Mouse (Mus musculus): ENCODE results near the gene Junb. TPM values are rescaled to one million over a fixed set of nuclear protein-coding genes. Genes with fewer than 3 reads are reported as not detected.

Junb gene
- polyA plus RNA-seq, 1 experiment: 158 TPM

- Histone ChIP-seq H3K79me2 (ENCODE audit: control insufficient read depth, insufficient read depth) (no peaks in the 10 kb centered on the region), H3K4me3 (ENCODE audit: insufficient read depth, poor library complexity, severe bottlenecking) (no peak within 1 kb of the TSS), H3ac (ENCODE audit: control insufficient read depth, insufficient read length, low read depth) (peak within 1 kb of the TSS; percentile 24), H3K79me3 (ENCODE audit: low read depth) (no peaks in the 10 kb centered on the region), H3K27me3 (ENCODE audit: control insufficient read depth, insufficient read depth, insufficient read length) (peaks cover 47% of the 10 kb centered on the region), H3K36me3 (ENCODE audit: control insufficient read depth, insufficient read depth) (no peaks in the 10 kb centered on the region)
- no peak for TF ChIP-seq CEBPB (IDR thresholded peaks at IDR 0.05; ENCODE audit: low read depth)
- TF ChIP-seq USF1 (IDR thresholded peaks at IDR 0.05; ENCODE audit: low read depth): no peak
- TF ChIP-seq MAX (IDR thresholded peaks at IDR 0.05): no peak
- no peak for TF ChIP-seq CTCF (IDR thresholded peaks at IDR 0.05; ENCODE audit: control insufficient read depth, insufficient read depth, insufficient read length)
- no peak for TF ChIP-seq MYOG (IDR thresholded peaks at IDR 0.05; ENCODE audit: control insufficient read depth, extremely low read depth, insufficient read length)
Observed at GRCm38 (mm10) chr8:84946528-84947240, 31.8 kb downstream of the Junb start, which contains the start of gene Rtbdn. Rtbdn (plus strand) TSS chr8:84946991.

GRCm38 (mm10) chr8:84945633-84946527, 32.6 kb downstream of the Junb start:
- H3K79me3 ChIP-seq (ENCODE audit: low read depth): no peaks in the 10 kb centered on the region
- peak overlapping the region; percentile 24 for H3ac ChIP-seq (ENCODE audit: control insufficient read depth, insufficient read length, low read depth)
- H3K36me3 ChIP-seq (ENCODE audit: control insufficient read depth, insufficient read depth): no peaks in the 10 kb centered on the region
- no peak overlapping the region for H3K4me3 ChIP-seq (ENCODE audit: insufficient read depth, poor library complexity, severe bottlenecking)
- TF ChIP-seq CEBPB (IDR thresholded peaks at IDR 0.05; ENCODE audit: low read depth) (no peak), CTCF (IDR thresholded peaks at IDR 0.05; ENCODE audit: control insufficient read depth, insufficient read depth, insufficient read length) (no peak), FOSL1 (IDR thresholded peaks at IDR 0.05; ENCODE audit: insufficient read depth, low read length, poor library complexity, severe bottlenecking) (no peak), MYOD1 (IDR thresholded peaks at IDR 0.05; ENCODE audit: control insufficient read depth, insufficient read length, low read depth) (no peak), MAX (IDR thresholded peaks at IDR 0.05) (no peak), USF1 (IDR thresholded peaks at IDR 0.05; ENCODE audit: low read depth) (no peak), MYOG (IDR thresholded peaks at IDR 0.05; ENCODE audit: control insufficient read depth, extremely low read depth, insufficient read length) (no peak)
- H3K79me2 ChIP-seq (ENCODE audit: control insufficient read depth, insufficient read depth): no peaks in the 10 kb centered on the region
- peaks cover 42% of the 10 kb centered on the region for H3K27me3 ChIP-seq (ENCODE audit: control insufficient read depth, insufficient read depth, insufficient read length)

GRCm38 (mm10) chr8:84945235-84945632, 33.3 kb downstream of the Junb start:
- no peak overlapping the region for H3ac ChIP-seq (ENCODE audit: control insufficient read depth, insufficient read length, low read depth)
- peaks cover 37% of the 10 kb centered on the region for H3K27me3 ChIP-seq (ENCODE audit: control insufficient read depth, insufficient read depth, insufficient read length)
- H3K79me2 ChIP-seq (ENCODE audit: control insufficient read depth, insufficient read depth): no peaks in the 10 kb centered on the region
- no peaks in the 10 kb centered on the region for H3K79me3 ChIP-seq (ENCODE audit: low read depth)
- TF ChIP-seq MYOG (IDR thresholded peaks at IDR 0.05; ENCODE audit: control insufficient read depth, extremely low read depth, insufficient read length) (no peak), FOSL1 (IDR thresholded peaks at IDR 0.05; ENCODE audit: insufficient read depth, low read length, poor library complexity, severe bottlenecking) (no peak), MYOD1 (IDR thresholded peaks at IDR 0.05; ENCODE audit: control insufficient read depth, insufficient read length, low read depth) (no peak), MAX (IDR thresholded peaks at IDR 0.05) (no peak), CTCF (IDR thresholded peaks at IDR 0.05; ENCODE audit: control insufficient read depth, insufficient read depth, insufficient read length) (no peak), CEBPB (IDR thresholded peaks at IDR 0.05; ENCODE audit: low read depth) (no peak), USF1 (IDR thresholded peaks at IDR 0.05; ENCODE audit: low read depth) (no peak)
- H3K36me3 ChIP-seq (ENCODE audit: control insufficient read depth, insufficient read depth): no peaks in the 10 kb centered on the region
- H3K4me3 ChIP-seq (ENCODE audit: insufficient read depth, poor library complexity, severe bottlenecking): no peak overlapping the region

- Histone ChIP-seq H3K27me3 (ENCODE audit: control insufficient read depth, insufficient read depth, insufficient read length) (peaks cover 31% of the 10 kb centered on the region), H3K79me3 (ENCODE audit: low read depth) (no peaks in the 10 kb centered on the region), H3K4me3 (ENCODE audit: insufficient read depth, poor library complexity, severe bottlenecking) (no peak overlapping the region), H3K79me2 (ENCODE audit: control insufficient read depth, insufficient read depth) (no peaks in the 10 kb centered on the region), H3ac (ENCODE audit: control insufficient read depth, insufficient read length, low read depth) (no peak overlapping the region), H3K36me3 (ENCODE audit: control insufficient read depth, insufficient read depth) (no peaks in the 10 kb centered on the region)
- TF ChIP-seq FOSL1 (IDR thresholded peaks at IDR 0.05; ENCODE audit: insufficient read depth, low read length, poor library complexity, severe bottlenecking): no peak
- no peak for TF ChIP-seq USF1 (IDR thresholded peaks at IDR 0.05; ENCODE audit: low read depth)
- TF ChIP-seq CEBPB (IDR thresholded peaks at IDR 0.05; ENCODE audit: low read depth): no peak
- no peak for TF ChIP-seq MAX (IDR thresholded peaks at IDR 0.05)
- TF ChIP-seq CTCF (IDR thresholded peaks at IDR 0.05; ENCODE audit: control insufficient read depth, insufficient read depth, insufficient read length): no peak
- TF ChIP-seq MYOG (IDR thresholded peaks at IDR 0.05; ENCODE audit: control insufficient read depth, extremely low read depth, insufficient read length): no peak
- TF ChIP-seq MYOD1 (IDR thresholded peaks at IDR 0.05; ENCODE audit: control insufficient read depth, insufficient read length, low read depth): no peak
Observed at GRCm38 (mm10) chr8:84944478-84945160, 33.9 kb downstream of the Junb start.

DNA sequence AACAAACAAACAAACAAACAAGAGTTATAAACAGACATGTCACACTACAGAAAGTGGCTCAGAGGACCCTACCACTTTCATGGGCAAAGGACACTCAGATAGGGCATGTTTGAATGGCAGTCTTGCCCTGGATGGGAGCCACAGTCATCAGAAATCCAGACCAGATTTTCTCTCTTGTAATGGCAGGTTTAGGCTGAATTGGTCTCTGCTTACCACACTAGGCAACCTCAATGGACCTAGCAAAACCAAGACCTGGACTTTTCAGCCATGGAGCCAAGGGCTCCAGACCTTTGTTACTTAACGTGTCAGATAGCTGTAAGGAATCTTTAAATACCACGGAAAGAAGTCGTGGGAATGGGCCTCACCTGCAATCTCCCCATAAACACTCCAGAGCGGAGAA, 34.8 kb downstream of the Junb start:
- Histone ChIP-seq H3K36me3 (ENCODE audit: control insufficient read depth, insufficient read depth) (no peaks in the 10 kb centered on the region), H3K4me3 (ENCODE audit: insufficient read depth, poor library complexity, severe bottlenecking) (no peak overlapping the region), H3K79me3 (ENCODE audit: low read depth) (no peaks in the 10 kb centered on the region), H3K79me2 (ENCODE audit: control insufficient read depth, insufficient read depth) (no peaks in the 10 kb centered on the region), H3ac (ENCODE audit: control insufficient read depth, insufficient read length, low read depth) (no peak overlapping the region), H3K27me3 (ENCODE audit: control insufficient read depth, insufficient read depth, insufficient read length) (peaks cover 30% of the 10 kb centered on the region)
- TF ChIP-seq CTCF (IDR thresholded peaks at IDR 0.05; ENCODE audit: control insufficient read depth, insufficient read depth, insufficient read length) (no peak), MYOD1 (IDR thresholded peaks at IDR 0.05; ENCODE audit: control insufficient read depth, insufficient read length, low read depth) (no peak), MYOG (IDR thresholded peaks at IDR 0.05; ENCODE audit: control insufficient read depth, extremely low read depth, insufficient read length) (no peak), MAX (IDR thresholded peaks at IDR 0.05) (no peak), CEBPB (IDR thresholded peaks at IDR 0.05; ENCODE audit: low read depth) (no peak), USF1 (IDR thresholded peaks at IDR 0.05; ENCODE audit: low read depth) (no peak), FOSL1 (IDR thresholded peaks at IDR 0.05; ENCODE audit: insufficient read depth, low read length, poor library complexity, severe bottlenecking) (no peak)

Data from C2C12 (cell line).